Mouse (Mus musculus) 3134 (cell line): ENCODE measurements around the gene Atp11b.

Source experiments
- DNase-seq: peaks from one replicate; pipeline ENCODE4 v3.0.0-alpha.2; 2011; ENCODE audit warnings: low spot score; ENCODE audit not compliant: insufficient read length; ENCODE audit errors: extremely low read depth

Atp11b gene

DNA sequence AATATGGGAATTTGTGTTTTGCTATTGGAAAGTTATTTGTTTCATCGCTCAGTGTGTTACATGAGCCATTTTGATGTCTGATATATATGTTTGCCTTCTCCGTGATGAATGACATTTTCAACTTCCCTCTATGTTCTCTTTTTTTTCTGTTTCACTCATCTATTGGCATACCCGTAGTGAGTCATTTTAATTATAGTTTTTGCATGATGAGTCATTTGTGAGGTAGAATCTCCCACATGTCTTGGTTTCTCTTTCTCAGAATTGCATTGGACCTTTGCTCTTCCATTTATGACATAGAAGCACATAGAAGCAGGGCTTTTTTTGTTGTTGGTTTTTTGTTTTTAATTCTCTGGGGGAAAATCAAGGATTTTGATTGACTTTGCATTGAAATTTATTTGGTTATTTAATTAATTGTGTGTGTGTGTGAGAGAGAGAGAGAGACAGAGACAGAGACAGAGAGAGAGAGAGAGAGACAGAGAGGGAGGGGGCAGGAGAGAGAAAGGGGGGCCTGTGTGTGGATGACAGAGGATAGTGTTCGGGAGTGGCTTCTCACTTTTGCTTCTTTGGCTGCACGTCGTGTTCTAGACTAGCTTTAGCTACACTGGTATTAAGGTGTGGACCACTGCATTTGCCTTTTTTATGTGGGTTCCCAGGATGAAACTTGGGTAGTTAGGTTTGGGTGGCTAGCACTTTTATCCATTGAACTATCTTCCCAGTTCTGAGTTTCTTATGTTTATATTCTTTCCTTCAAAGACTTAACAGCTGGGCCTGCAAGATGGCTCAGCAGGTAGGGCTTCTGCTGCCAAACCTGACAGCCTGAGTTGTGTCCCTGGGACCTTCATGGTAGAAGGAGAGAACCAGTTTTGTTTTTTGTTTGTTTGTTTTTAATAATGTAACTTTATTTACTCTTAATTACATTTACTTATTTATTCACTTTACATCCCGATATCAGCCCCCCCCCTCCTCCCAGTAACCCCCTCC is 11.0 kb downstream of the Atp11b start:
- peak; percentile 34 for DNase-seq

DNA sequence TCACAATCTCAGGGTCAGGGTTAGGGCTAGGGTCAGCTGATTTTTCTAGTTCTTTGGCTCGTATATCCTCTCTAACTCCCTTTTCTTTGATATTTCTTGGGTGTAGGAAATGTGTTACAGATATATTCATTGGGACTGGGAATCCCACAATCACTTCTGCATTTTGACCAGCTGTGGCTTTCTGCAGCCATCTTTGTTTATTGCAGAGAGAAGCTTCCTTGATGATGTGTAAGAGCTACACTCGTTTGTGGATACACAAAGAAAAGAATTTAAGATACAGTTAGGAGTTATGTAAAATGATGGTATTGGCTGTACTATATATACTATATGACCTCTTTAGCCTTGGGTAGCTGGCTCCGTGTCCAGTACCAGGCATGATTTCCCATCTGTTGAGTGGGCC is 25.8 kb downstream of the Atp11b start:
- DNase-seq: no peak

DNA sequence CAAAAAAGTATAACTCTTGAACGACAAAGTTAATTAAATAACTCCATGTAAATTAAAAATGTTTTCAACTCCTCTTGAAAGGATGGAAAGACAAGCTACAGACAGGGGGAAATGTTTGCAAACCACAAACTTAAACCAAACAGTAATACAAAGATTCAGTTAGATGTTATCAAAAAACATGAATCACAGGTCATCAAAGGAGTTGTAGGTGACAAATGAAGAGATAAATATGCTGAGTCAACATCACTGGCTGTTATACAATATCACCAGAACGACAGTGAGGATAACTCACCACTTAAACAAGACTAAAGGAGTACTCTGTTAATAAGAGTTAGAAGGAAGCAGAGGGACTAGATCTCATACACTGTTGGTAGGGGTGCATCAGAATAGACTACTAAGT is 48.1 kb downstream of the Atp11b start:
- no peak for DNase-seq

DNA sequence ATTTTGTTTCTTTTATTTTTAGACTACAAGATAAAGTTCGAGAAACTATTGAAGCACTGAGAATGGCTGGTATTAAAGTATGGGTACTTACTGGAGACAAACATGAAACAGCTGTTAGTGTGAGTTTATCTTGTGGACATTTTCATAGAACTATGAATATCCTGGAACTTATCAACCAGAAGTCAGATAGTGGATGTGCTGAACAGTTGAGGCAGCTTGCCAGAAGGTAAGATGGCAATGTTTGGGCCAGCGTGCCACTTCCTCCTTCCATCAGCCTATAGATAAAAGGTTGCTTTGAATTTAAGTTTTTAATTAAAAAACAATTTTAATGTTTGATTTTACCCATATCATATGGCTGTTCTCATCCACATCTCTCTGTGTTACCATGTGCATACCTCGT is 66.0 kb downstream of the Atp11b start:
- DNase-seq: no peak

DNA sequence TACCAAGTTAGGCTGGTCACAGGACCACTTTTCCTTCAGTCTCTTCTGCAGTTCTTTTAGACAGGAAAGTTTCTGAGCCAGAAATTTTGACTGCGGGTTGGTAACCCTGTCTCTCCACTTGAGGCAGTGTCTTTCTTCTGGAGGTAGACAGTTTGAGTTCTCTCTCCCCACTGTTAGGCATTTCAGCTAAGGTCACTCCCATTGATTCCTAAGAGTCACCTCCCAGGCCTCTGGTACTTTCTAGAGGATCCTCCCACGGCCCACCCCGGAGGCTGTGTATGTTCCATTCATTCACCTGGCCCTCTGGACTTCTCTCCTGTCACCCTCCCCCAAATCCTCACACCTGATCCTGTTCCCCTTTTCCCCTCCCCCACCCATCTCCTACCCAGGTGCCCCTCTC is 68.1 kb downstream of the Atp11b start:
- DNase-seq: no peak

DNA sequence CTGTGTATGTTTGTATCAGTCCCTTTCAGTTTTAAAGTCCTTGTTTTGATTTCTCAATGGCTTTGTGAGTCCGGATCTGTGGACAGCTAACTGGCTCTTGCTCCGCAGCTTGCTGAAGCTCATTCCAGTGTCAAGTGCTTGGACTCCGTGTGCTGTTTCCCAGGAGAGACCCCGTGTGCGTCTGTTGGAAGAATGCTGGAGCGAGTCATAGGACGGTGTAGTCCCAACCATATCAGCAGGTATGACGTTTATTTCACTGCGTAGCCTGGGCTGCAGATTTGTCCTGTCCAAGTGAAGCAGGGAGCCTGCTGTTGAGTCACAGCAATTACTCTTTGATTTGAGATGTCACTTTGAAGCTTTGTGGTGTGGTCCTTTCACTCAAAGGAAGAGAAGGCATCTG is 95.4 kb downstream of the Atp11b start:
- DNase-seq: no peak

DNA sequence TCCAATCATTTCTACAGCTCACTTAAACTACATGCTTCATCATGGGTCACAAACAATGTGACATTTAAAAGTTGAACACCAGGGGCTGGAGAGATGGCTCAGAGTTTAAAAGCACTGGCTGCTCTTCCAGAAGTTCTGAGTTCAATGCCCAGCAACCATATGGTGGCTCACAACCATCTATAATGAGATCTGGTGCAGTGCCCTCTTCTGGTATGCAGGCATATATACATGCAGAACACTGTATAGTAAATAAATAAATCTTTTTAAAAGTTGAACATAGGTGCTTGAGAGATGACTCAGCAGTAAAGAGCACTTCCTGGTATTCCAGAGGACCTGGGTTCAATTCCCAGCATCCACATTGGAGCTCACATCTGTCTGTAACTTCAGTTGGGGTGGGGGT is 129.4 kb downstream of the Atp11b start:
- DNase-seq: peak; percentile 7

DNA sequence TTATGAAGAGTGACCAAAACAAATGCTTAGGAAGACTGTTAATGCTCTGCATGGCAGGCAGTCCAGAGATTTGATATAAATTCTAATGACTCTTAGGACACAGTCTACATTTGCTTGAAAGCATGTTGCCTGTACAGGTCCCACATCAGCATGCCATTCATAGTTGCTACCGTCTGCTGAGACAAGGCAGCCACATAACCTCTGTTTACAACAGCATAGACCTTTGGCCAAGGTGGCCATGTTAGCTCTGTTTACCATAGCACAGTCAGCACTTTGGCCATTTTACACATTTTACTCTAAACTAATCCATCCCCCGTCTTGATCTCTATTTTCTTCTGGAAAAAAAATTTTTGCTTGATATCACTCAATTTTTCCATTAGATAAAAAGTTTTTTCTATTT is 135.6 kb downstream of the Atp11b start:
- DNase-seq: no peak

DNA sequence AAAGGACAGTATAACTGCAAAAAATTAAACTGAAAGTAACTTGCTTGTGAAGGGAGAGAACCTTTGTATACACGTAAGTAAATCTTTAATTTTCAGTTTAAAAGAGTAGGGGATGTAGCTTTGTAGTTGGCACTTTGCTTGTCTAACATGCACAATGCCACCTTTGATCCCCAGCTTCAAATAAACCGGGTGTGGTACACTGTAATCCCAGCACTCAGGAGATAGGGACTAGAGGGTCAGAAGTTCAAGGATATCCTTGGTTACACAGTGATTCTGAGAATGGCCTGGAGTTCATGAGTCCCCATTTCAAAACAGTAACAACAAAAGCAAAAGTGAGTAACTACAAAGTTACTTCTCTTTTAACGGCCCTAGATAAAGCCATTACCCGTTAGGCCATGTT is 137.2 kb downstream of the Atp11b start:
- DNase-seq: no peak

DNA sequence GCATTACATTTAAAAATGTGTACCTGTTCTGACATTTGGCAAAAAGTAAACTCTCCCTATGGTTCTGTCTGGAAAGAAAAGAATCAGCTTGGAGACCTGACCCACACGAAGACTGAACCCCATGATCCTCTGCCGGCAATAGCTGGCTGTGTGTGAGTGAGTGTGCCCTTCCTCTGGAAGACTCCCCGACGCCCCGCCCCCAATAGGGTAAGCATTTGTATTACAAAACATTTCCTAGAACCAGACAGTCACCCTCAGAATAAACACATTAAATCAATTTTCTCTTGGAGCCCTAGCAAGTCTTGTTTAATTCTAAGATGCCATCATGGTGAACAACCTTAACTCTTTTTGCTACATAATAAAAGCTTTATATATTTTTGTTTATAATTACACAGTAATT is 139.2 kb downstream of the Atp11b start:
- DNase-seq: no peak

DNA sequence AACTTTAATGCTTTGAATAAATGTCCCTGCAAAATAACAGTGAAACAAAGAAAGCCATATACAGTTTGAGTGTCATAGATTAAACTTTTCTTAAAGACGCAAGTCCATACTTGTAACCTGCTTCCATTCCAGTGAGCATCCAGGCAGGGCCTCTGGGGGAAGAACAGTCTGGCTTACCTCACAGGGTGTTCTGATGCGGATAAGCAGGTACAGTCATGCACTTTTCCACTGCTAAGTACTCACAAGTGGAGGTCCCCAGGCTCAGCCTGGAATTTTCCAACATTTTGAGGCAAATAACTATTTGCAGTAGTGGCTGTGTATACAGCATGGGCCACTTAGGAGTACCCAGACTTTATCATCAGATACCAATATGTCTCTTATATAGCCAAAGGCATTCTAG is 144.0 kb downstream of the Atp11b start:
- no peak for DNase-seq

DNA sequence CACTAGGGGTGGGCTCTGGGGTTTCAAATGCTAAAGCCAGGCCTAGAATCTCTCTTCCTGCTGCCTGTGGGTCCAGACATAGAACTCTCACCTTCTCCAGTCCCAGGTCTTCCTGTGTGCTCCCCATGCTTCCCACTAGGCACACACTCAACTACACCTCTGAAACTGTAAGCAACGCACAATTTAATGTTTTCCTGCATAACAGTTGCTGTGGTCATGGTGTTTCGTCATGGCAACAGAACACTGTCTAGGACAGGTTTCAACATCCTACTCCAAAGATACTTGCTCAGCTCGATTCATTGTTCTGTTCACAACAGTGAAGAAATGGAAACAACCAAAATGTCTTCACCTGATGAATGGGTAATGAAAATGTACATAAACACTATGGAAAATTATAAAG is 145.2 kb downstream of the Atp11b start:
- no peak for DNase-seq

DNA sequence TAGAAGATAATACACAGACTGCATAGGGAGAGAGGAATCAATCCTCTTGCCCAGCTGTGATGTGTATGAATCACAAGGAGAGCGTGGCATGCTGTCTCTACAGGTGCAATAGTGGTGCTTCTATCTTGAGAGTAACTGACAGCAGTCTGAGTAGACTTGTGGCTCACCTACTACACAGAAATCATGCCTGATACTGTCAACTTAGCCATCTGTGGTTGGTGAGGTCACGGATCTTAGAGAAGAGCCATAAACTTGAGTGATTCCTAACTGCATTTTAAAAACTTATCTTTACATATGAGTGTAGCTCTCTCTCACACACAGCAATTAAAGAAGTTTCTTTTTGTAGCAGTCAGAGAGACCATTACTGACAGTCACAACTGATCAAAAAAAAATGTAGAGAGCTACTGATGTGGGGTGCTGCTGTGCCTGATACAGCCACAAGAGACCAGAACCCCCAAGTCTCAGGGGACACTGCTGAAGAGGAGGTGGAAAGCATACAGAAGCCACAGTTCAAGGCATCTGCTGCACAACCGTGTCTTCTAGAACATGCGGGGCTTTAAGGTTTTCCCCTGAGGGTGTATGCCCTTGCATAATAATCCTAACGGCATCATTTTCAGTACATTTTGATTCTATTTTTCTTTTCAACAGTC is 146.8 kb downstream of the Atp11b start:
- DNase-seq: no peak
